9 mouse cellular contexts compared by ENCODE assay signal in genomic region chr11:101919660-101920059, GRCm38 (mm10). TPM values are rescaled to one million over a fixed set of nuclear protein-coding genes. Genes with fewer than 3 reads are reported as not detected.
A peak's percentile ranks its signal among the peaks of the same experiment; 100 is the strongest.
DNase-seq lines count a peak whose midpoint lies in the region; ATAC-seq and TF ChIP-seq lines count a peak whose summit lies in the region.
"Had no signal": no experiment of that assay in that cellular context is flagged by ENCODE, and none has a peak within 500 bp of the region (broad histone marks: within the 10 kb centered on the region; RNA-seq: fewer than 3 reads in every experiment).

No protein-coding gene starts in this region.

- peak; percentile 44 to 58 for DNase-seq in CD8-positive naive resting alpha-beta T cell, adult 2 months (ENCODE audit: low read depth in 2 of 2, low spot score in 2 of 2)
- DNase-seq in adrenal gland, postnatal 4 days (ENCODE audit: low spot score in 2 of 2), result peak; percentile 43 to 70
- peak; percentile 78 to 88 for DNase-seq in heart, adult 2 months
- peak; percentile 94 for DNase-seq in kidney, postnatal 0 days (ENCODE audit: low spot score)
- peak; percentile 69 for DNase-seq in liver, embryonic 11.5 days (ENCODE audit: low spot score)
- peak; percentile 82 for DNase-seq in ovary, postnatal 14 days (ENCODE audit: low spot score)
- DNase-seq in thymus, adult 2 months, result peak; percentile 61

- H3K4me1 ChIP-seq in embryonic facial prominence, embryonic 12.5 days, result no peaks in the 10 kb centered on the region
- H3K4me1 ChIP-seq in heart, adult 2 months (ENCODE audit: control insufficient read depth, insufficient read depth, low read length), result peaks cover 3% of the 10 kb centered on the region
- H3K4me1 ChIP-seq in kidney, postnatal 0 days (replicated peaks; ENCODE audit: insufficient read depth, low read length), result peaks cover 5% of the 10 kb centered on the region; the same call in 1 of the 2 replicates
- H3K4me1 ChIP-seq in liver, embryonic 11.5 days (replicated peaks; ENCODE audit: control insufficient read depth, insufficient read depth, low read length), result no peaks in the 10 kb centered on the region
- no peaks in the 10 kb centered on the region for H3K4me1 ChIP-seq in thymus, adult 2 months (replicated peaks; ENCODE audit: control insufficient read depth, insufficient read depth, low read length)

- H3K36me3 ChIP-seq in embryonic facial prominence, embryonic 12.5 days, result no peaks in the 10 kb centered on the region
- no peaks in the 10 kb centered on the region for H3K36me3 ChIP-seq in heart, adult 2 months (ENCODE audit: control insufficient read depth, insufficient read depth, low read length)
- H3K36me3 ChIP-seq in kidney, postnatal 0 days (ENCODE audit: insufficient read depth, low read length), result no peaks in the 10 kb centered on the region
- H3K36me3 ChIP-seq in liver, embryonic 11.5 days (ENCODE audit: control insufficient read depth, insufficient read depth, low read length), result no peaks in the 10 kb centered on the region
- no peaks in the 10 kb centered on the region for H3K36me3 ChIP-seq in thymus, adult 2 months (ENCODE audit: control insufficient read depth, insufficient read depth, low read length)
- H3K36me3 ChIP-seq: heart, embryonic 13.5 days had no signal

- WGBS in embryonic facial prominence, embryonic 12.5 days, result 2% methylated on average over 6 of the region's 6 CpGs
- WGBS in heart, adult 2 months, result 2% methylated on average over 6 of the region's 6 CpGs
- 2% methylated on average over 6 of the region's 6 CpGs for WGBS in kidney, postnatal 0 days
- 3% methylated on average over 6 of the region's 6 CpGs for WGBS in liver, embryonic 11.5 days
- 1% methylated on average over 6 of the region's 6 CpGs for WGBS in thymus, adult 2 months

- H3K9ac ChIP-seq in embryonic facial prominence, embryonic 12.5 days, result no peak overlapping the region
- H3K9ac ChIP-seq in heart, adult 2 months (ENCODE audit: low read depth, low read length), result no peak overlapping the region
- no peak overlapping the region for H3K9ac ChIP-seq in kidney, postnatal 0 days (ENCODE audit: low read depth, low read length)
- no peak overlapping the region for H3K9ac ChIP-seq in liver, embryonic 11.5 days (ENCODE audit: low read depth, low read length)
- H3K9ac ChIP-seq: heart, embryonic 13.5 days had no signal

- peaks cover 16% of the 10 kb centered on the region; the same call in 1 of the 2 replicates for H3K27me3 ChIP-seq in embryonic facial prominence, embryonic 12.5 days
- no peaks in the 10 kb centered on the region; the same call in 1 of the 2 replicates for H3K27me3 ChIP-seq in heart, adult 2 months (ENCODE audit: control insufficient read depth, insufficient read depth, low read length)
- H3K27me3 ChIP-seq in kidney, postnatal 0 days (ENCODE audit: insufficient read depth, low read length), result 0 out of 2 replicates have a peak, but pooled peaks cover 3% of the 10 kb centered on the region
- H3K27me3 ChIP-seq in liver, embryonic 11.5 days (replicated peaks; ENCODE audit: control insufficient read depth, insufficient read depth, low read length), result 0 out of 2 replicates have a peak, but pooled peaks cover 1% of the 10 kb centered on the region
- no peaks in the 10 kb centered on the region for H3K27me3 ChIP-seq in thymus, adult 2 months (ENCODE audit: control insufficient read depth, insufficient read depth, low read length)

- peak; percentile 96 for TF ChIP-seq CTCF in heart, adult 2 months (IDR thresholded peaks at IDR 0.05)
- TF ChIP-seq CTCF in kidney, postnatal 0 days (IDR thresholded peaks at IDR 0.05; ENCODE audit: low read depth), result peak; percentile 99
- TF ChIP-seq CTCF in thymus, adult 2 months (IDR thresholded peaks at IDR 0.05; ENCODE audit: borderline replicate concordance, control insufficient read depth, extremely low read depth, insufficient read depth, low read length, poor library complexity), result no peak

- H3K27ac ChIP-seq in embryonic facial prominence, embryonic 12.5 days, result no peak overlapping the region
- H3K27ac ChIP-seq in heart, adult 2 months, result no peak overlapping the region
- no peak overlapping the region for H3K27ac ChIP-seq in kidney, postnatal 0 days
- no peak overlapping the region for H3K27ac ChIP-seq in liver, embryonic 11.5 days (ENCODE audit: low read depth, low read length)
- no peak overlapping the region for H3K27ac ChIP-seq in thymus, adult 2 months (ENCODE audit: control insufficient read depth, insufficient read depth, low read length)
- H3K27ac ChIP-seq: heart, embryonic 13.5 days had no signal

- no peaks in the 10 kb centered on the region for H3K9me3 ChIP-seq in embryonic facial prominence, embryonic 12.5 days
- H3K9me3 ChIP-seq in kidney, postnatal 0 days (replicated peaks; ENCODE audit: low read length), result no peaks in the 10 kb centered on the region
- no peaks in the 10 kb centered on the region for H3K9me3 ChIP-seq in liver, embryonic 11.5 days (ENCODE audit: control insufficient read depth, low read length)
- H3K9me3 ChIP-seq: heart, embryonic 13.5 days had no signal

- H3K4me2 ChIP-seq in embryonic facial prominence, embryonic 12.5 days (replicated peaks), result no peak overlapping the region
- H3K4me2 ChIP-seq in kidney, postnatal 0 days (ENCODE audit: low read length), result no peak overlapping the region
- no peak overlapping the region for H3K4me2 ChIP-seq in liver, embryonic 11.5 days
- H3K4me2 ChIP-seq: heart, embryonic 13.5 days had no signal

- 0 out of 2 replicates have a peak, but pooled peaks have one; percentile 16 for TF ChIP-seq POLR2A in heart, adult 2 months (IDR thresholded peaks at IDR 0.05; ENCODE audit: insufficient read depth, low read depth, low read length)
- no peak for TF ChIP-seq POLR2A in thymus, adult 2 months (IDR thresholded peaks at IDR 0.05; ENCODE audit: control insufficient read depth, extremely low read depth, insufficient read depth, low read length, poor library complexity)

- no peak overlapping the region for H3K4me3 ChIP-seq in embryonic facial prominence, embryonic 12.5 days
- no peak overlapping the region for H3K4me3 ChIP-seq in heart, adult 2 months
- H3K4me3 ChIP-seq in kidney, postnatal 0 days (replicated peaks; ENCODE audit: low read depth, low read length), result no peak overlapping the region
- no peak overlapping the region for H3K4me3 ChIP-seq in liver, embryonic 11.5 days (ENCODE audit: low read depth, low read length)
- H3K4me3 ChIP-seq in thymus, adult 2 months (ENCODE audit: control insufficient read depth, insufficient read depth, low read length), result no peak overlapping the region
- H3K4me3 ChIP-seq: heart, embryonic 13.5 days had no signal

- TF ChIP-seq EP300 in heart, adult 2 months (IDR thresholded peaks at IDR 0.05; ENCODE audit: insufficient read depth, low read depth, low read length), result peak; percentile 98

- intact Hi-C loops in heart, adult 2 months (cut with DNase I), result loop anchor here (1.0 kb wide), 1 partner anchor 49 kb away; no protein-coding TSS in a partner anchor

- no peaks in the 10 kb centered on the region for H3K79me2 ChIP-seq in heart, adult 2 months (replicated peaks; ENCODE audit: control insufficient read depth, insufficient read depth, low read length)

- peak; percentile 54; the same call in 1 of the 2 replicates for ATAC-seq in embryonic facial prominence, embryonic 12.5 days (ENCODE audit: insufficient number of reproducible peaks, insufficient read depth, low FRiP score, low TSS enrichment)
- ATAC-seq in kidney, postnatal 0 days (replicated peaks; ENCODE audit: low FRiP score, low read depth), result 0 out of 2 replicates have a peak, but pooled peaks have one; percentile 38
- ATAC-seq in liver, embryonic 11.5 days (replicated peaks; ENCODE audit: low FRiP score), result no peak

RNA-seq across cellular contexts. Expression of gene Meox1, which starts 25.5 kb away (rescaled TPM):
- total RNA-seq in adrenal gland, postnatal 4 days (2021), result 1 to 10 TPM; 7.1 to 7.8 TPM
- 10.0 and 10.9 TPM in 2 replicates for polyA plus RNA-seq in embryonic facial prominence, embryonic 12.5 days (2016; fragmentation: Nextera tagmentation; extraction: Ambion mirVana)
- 1 to 10 TPM; 5.6 to 7.3 TPM for total RNA-seq in heart, adult 2 months (2021)
- 7.2 and 15.1 TPM in 2 replicates for polyA plus RNA-seq in heart, adult 2 months (2012; rRNA removed)
- 13.9 and 14.3 TPM in 2 replicates for polyA plus RNA-seq in kidney, postnatal 0 days (2015; fragmentation: Nextera tagmentation; extraction: Ambion mirVana)
- polyA plus RNA-seq in liver, embryonic 11.5 days (2014; fragmentation: Nextera tagmentation; extraction: Ambion mirVana), result 2.8 and 3.6 TPM in 2 replicates
- polyA plus RNA-seq in thymus, adult 2 months (2012; rRNA removed), result 1.9 and 2.1 TPM in 2 replicates

RNA-seq across cellular contexts. Expression of gene Sost, which starts 47.2 kb away (rescaled TPM):
- under 1 TPM; 0.20 to 0.25 TPM for total RNA-seq in adrenal gland, postnatal 4 days (2021)
- 0.10 and 0.14 TPM in 2 replicates for polyA plus RNA-seq in embryonic facial prominence, embryonic 12.5 days (2016; fragmentation: Nextera tagmentation; extraction: Ambion mirVana)
- 1 to 10 TPM; 2.1 to 3.2 TPM for total RNA-seq in heart, adult 2 months (2021)
- polyA plus RNA-seq in heart, adult 2 months (2012; rRNA removed), result 5.8 and 7.0 TPM in 2 replicates
- 1.6 and 1.8 TPM in 2 replicates for polyA plus RNA-seq in kidney, postnatal 0 days (2015; fragmentation: Nextera tagmentation; extraction: Ambion mirVana)
- polyA plus RNA-seq in liver, embryonic 11.5 days (2014; fragmentation: Nextera tagmentation; extraction: Ambion mirVana), result not detected in 2 replicates
- polyA plus RNA-seq in thymus, adult 2 months (2012; rRNA removed), result 3.1 and 5.0 TPM in 2 replicates
